Mouse (Mus musculus) heart, postnatal 4 days (tissue): ENCODE measurements at regions not wholly inside any gene's neighbourhood (a gene's known extent, or its start where the extent isn't known, plus 50 kb on each side); places are given as distances from the start of the nearest gene placed in this dataset.
"Not testable (repeated sequence)": the region's sequence is repeated elsewhere in the genome, so short reads cannot be mapped to it uniquely, and the experiment has no call there.

ENCODE experiments used
- DNase-seq: peaks from one replicate; pipeline ENCODE4 v3.0.0; 2021

DNA sequence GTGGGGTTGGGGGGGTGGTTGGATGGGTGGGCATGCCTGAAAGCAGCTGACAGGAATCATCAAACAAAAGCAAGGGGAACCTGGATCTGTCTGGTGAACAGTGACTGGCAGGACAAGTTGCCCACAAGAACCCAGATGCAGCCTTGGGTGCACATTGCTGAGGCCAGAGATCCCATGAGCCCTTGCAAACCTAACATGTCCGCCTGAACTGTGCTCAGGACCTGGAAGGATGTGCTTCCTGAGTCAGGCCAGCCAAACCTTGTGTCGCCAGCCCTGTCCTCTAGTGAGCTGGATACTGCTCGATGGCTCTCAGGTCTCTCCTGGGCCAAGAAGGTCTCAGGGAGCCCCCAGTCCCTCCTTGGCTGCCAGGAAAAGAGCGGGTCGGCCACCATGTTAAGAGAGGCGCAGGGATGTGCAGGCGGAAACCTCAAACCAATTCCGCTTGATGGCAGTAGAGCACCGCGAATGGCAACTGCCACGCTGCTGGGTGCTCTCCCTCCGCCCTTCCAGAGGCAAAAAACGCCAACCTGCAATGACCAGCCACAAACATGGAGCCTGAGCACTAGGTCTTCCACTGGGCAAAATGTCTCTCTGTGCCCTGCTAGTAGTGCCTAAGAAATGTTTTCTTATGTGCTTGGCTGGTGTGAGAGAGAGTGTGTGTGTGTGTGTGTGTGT is 140.2 kb downstream of the Pls3 start:
- peak; percentile 78 for DNase-seq

GRCm38 (mm10) chrX:75733651-75734050 is 141.3 kb downstream of the Pls3 start:
- peak; percentile 88 for DNase-seq

- peak; percentile 75 for DNase-seq
Measured at GRCm38 (mm10) chrX:75729791-75730190, 145.2 kb downstream of the Pls3 start.

DNA sequence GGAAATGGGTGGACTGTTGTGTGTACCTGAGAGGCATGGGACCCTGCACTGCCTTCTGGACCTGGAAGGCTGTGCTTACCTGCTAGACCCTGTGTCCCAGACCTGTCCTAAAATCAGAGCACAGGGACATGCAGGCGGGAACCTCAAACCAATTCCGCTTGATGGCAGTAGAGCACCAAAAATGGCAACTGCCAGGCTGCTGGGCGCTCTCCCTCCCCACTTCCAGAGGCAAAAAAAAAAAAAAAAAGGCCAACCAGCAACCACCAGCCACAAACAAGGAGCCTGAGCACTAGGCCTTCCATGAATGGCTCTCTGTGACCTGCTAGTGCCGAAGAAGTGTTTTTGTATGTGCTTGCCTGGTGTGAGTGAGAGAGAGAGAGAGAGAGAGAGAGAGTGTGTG is 146.5 kb downstream of the Pls3 start:
- peak; percentile 66 for DNase-seq

- DNase-seq, result not testable (repeated sequence)
Measured at GRCm38 (mm10) chrX:75723542-75723941, 145.5 kb upstream of the Rab39b start.

GRCm38 (mm10) chrX:75699949-75700348 is 121.9 kb upstream of the Rab39b start:
- no peak for DNase-seq

- DNase-seq, result not testable (repeated sequence)
Measured at GRCm38 (mm10) chrX:75675271-75675670, 97.2 kb upstream of the Rab39b start.

- peak; percentile 92 for DNase-seq
Measured at GRCm38 (mm10) chrX:75673920-75674665, 96.1 kb upstream of the Rab39b start.

GRCm38 (mm10) chrX:75673586-75673919 is 95.5 kb upstream of the Rab39b start:
- no peak for DNase-seq

DNA sequence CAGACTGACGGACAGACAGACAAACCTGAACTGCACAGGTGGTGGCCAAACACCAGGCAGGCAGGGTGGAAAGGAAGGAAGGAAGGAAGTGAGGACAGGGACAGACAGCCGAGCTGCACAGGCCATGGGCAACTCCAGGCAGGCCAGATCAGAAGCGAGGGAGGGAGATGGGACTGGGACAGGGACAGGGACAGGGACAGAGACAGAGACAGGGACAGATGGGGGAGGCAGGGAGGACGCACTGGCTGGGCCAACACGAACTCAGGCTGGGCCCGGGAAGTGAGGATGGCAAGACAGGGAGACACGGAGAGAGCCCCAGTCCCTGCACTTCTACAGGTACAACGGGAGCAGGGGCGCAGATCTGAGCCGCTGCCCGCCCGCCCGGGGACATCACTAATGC is 94.9 kb upstream of the Rab39b start:
- peak; percentile 10 for DNase-seq

DNA sequence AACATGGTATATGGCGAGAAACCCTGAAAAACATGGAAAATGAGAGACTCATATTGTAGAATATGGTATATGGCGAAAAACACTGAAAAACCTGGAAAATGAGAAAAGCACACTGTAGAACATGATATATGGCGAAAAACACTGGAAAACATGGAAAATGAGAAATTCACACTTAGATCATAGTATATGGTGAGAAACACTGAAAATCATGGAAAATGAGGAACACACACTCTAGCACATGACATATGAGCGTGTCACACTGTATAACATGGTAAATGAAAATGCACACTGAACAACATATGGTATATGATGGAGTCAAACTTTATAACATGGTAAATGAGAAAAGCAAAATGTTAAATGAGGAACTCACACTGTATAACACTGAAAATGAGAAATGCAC is 89.6 kb upstream of the Rab39b start:
- DNase-seq, result no peak

GRCm38 (mm10) chrX:75643402-75643801 is 65.4 kb upstream of the Rab39b start:
- no peak for DNase-seq
